Mouse (Mus musculus): ENCODE results near the gene Fndc3a. TPM values are rescaled to one million over a fixed set of nuclear protein-coding genes. Genes with fewer than 3 reads are reported as not detected.
A peak's percentile ranks its signal among the peaks of the same experiment; 100 is the strongest.

The Fndc3a gene
- polyA plus RNA-seq (2014; fragmentation: Nextera tagmentation; extraction: Ambion mirVana): 37.6 and 42.9 TPM in 2 replicates

- no peaks in the 10 kb centered on the region for H3K9me3 ChIP-seq (ENCODE audit: control insufficient read depth, low read length)
- ATAC-seq (ENCODE audit: insufficient read depth, low FRiP score, low TSS enrichment): peak; percentile 90
- DNase-seq (ENCODE audit: low spot score): peak; percentile 89
- no peaks in the 10 kb centered on the region for H3K4me1 ChIP-seq (ENCODE audit: control insufficient read depth, insufficient read depth, low read length)
- under 1% methylated on average over 51 of the region's 82 CpGs for WGBS
- H3K4me2 ChIP-seq (ENCODE audit: low read depth): peak within 1 kb of the TSS; percentile 83
- H3K4me3 ChIP-seq (ENCODE audit: low read depth, low read length): peak within 1 kb of the TSS; percentile 79
- H3K36me3 ChIP-seq (ENCODE audit: control insufficient read depth, insufficient read depth, low read length): no peaks in the 10 kb centered on the region
- no peaks in the 10 kb centered on the region for H3K27me3 ChIP-seq (ENCODE audit: control insufficient read depth, insufficient read depth, low read length)
- peak within 1 kb of the TSS; percentile 72 for H3K27ac ChIP-seq (ENCODE audit: low read depth, low read length)
- H3K9ac ChIP-seq (ENCODE audit: low read length): peak within 1 kb of the TSS; percentile 83
Measured at GRCm38 (mm10) chr14:72709710-72710340, at the start of gene Fndc3a. Gene Fndc3a, minus strand, starts transcription at chr14:72710003.

- no peaks in the 10 kb centered on the region for H3K36me3 ChIP-seq (ENCODE audit: control insufficient read depth, insufficient read depth, low read length)
- H3K4me3 ChIP-seq (ENCODE audit: low read depth, low read length): no peak overlapping the region
- 81% methylated on average over 6 of the region's 6 CpGs for WGBS
- H3K27me3 ChIP-seq (ENCODE audit: control insufficient read depth, insufficient read depth, low read length): no peaks in the 10 kb centered on the region
- H3K4me2 ChIP-seq (ENCODE audit: low read depth): no peak overlapping the region
- H3K27ac ChIP-seq (ENCODE audit: low read depth, low read length): no peak overlapping the region
- no peak for ATAC-seq (ENCODE audit: insufficient read depth, low FRiP score, low TSS enrichment)
- H3K9me3 ChIP-seq (ENCODE audit: control insufficient read depth, low read length): 0 out of 2 replicates have a peak, but pooled peaks cover 3% of the 10 kb centered on the region
- no peak overlapping the region for H3K9ac ChIP-seq (ENCODE audit: low read length)
- no peaks in the 10 kb centered on the region for H3K4me1 ChIP-seq (ENCODE audit: control insufficient read depth, insufficient read depth, low read length)
- no peak for DNase-seq (ENCODE audit: low spot score)
Measured at GRCm38 (mm10) chr14:72752893-72753292, 43.1 kb upstream of the Fndc3a start.

GRCm38 (mm10) chr14:72750426-72751182 lies 40.8 kb upstream of the Fndc3a start:
- DNase-seq (ENCODE audit: low spot score) (no peak), ATAC-seq (ENCODE audit: insufficient read depth, low FRiP score, low TSS enrichment) (no peak)
- no peaks in the 10 kb centered on the region for H3K27me3 ChIP-seq (ENCODE audit: control insufficient read depth, insufficient read depth, low read length)
- no peak overlapping the region for H3K27ac ChIP-seq (ENCODE audit: low read depth, low read length)
- no peak overlapping the region for H3K4me3 ChIP-seq (ENCODE audit: low read depth, low read length)
- WGBS: 88% methylated on average over 5 of the region's 5 CpGs
- H3K4me2 ChIP-seq (ENCODE audit: low read depth): no peak overlapping the region
- H3K9me3 ChIP-seq (ENCODE audit: control insufficient read depth, low read length): 0 out of 2 replicates have a peak, but pooled peaks cover 3% of the 10 kb centered on the region
- H3K4me1 ChIP-seq (ENCODE audit: control insufficient read depth, insufficient read depth, low read length): no peaks in the 10 kb centered on the region
- H3K36me3 ChIP-seq (ENCODE audit: control insufficient read depth, insufficient read depth, low read length): no peaks in the 10 kb centered on the region
- H3K9ac ChIP-seq (ENCODE audit: low read length): no peak overlapping the region

GRCm38 (mm10) chr14:72748331-72748730 lies 38.5 kb upstream of the Fndc3a start:
- no peak for DNase-seq (ENCODE audit: low spot score)
- H3K9me3 ChIP-seq (ENCODE audit: control insufficient read depth, low read length): 0 out of 2 replicates have a peak, but pooled peaks cover 3% of the 10 kb centered on the region

GRCm38 (mm10) chr14:72741667-72742066 lies 31.9 kb upstream of the Fndc3a start:
- ATAC-seq (ENCODE audit: insufficient read depth, low FRiP score, low TSS enrichment): no peak

More at GRCm38 (mm10) chr14:72748331-72748730, 38.5 kb upstream of the Fndc3a start:
- Histone ChIP-seq H3K4me1 (ENCODE audit: control insufficient read depth, insufficient read depth, low read length) (no peaks in the 10 kb centered on the region), H3K27ac (ENCODE audit: low read depth, low read length) (no peak overlapping the region), H3K27me3 (ENCODE audit: control insufficient read depth, insufficient read depth, low read length) (no peaks in the 10 kb centered on the region), H3K9ac (ENCODE audit: low read length) (no peak overlapping the region), H3K4me3 (ENCODE audit: low read depth, low read length) (no peak overlapping the region), H3K4me2 (ENCODE audit: low read depth) (no peak overlapping the region), H3K36me3 (ENCODE audit: control insufficient read depth, insufficient read depth, low read length) (no peaks in the 10 kb centered on the region)
- ATAC-seq (ENCODE audit: insufficient read depth, low FRiP score, low TSS enrichment): no peak
- WGBS: 98% methylated on average over 5 of the region's 5 CpGs

GRCm38 (mm10) chr14:72740336-72740735 lies 30.5 kb upstream of the Fndc3a start:
- Histone ChIP-seq H3K36me3 (ENCODE audit: control insufficient read depth, insufficient read depth, low read length) (no peaks in the 10 kb centered on the region), H3K27me3 (ENCODE audit: control insufficient read depth, insufficient read depth, low read length) (no peaks in the 10 kb centered on the region), H3K4me2 (ENCODE audit: low read depth) (no peak overlapping the region), H3K4me3 (ENCODE audit: low read depth, low read length) (no peak overlapping the region), H3K9ac (ENCODE audit: low read length) (no peak overlapping the region), H3K27ac (ENCODE audit: low read depth, low read length) (no peak overlapping the region), H3K9me3 (ENCODE audit: control insufficient read depth, low read length) (no peaks in the 10 kb centered on the region), H3K4me1 (ENCODE audit: control insufficient read depth, insufficient read depth, low read length) (no peaks in the 10 kb centered on the region)
- DNase-seq (ENCODE audit: low spot score) (no peak), ATAC-seq (ENCODE audit: insufficient read depth, low FRiP score, low TSS enrichment) (no peak)
- WGBS: 89% methylated on average over 5 of the region's 5 CpGs

More at GRCm38 (mm10) chr14:72741667-72742066, 31.9 kb upstream of the Fndc3a start:
- Histone ChIP-seq H3K4me2 (ENCODE audit: low read depth) (no peak overlapping the region), H3K27ac (ENCODE audit: low read depth, low read length) (no peak overlapping the region), H3K27me3 (ENCODE audit: control insufficient read depth, insufficient read depth, low read length) (no peaks in the 10 kb centered on the region), H3K9ac (ENCODE audit: low read length) (no peak overlapping the region), H3K36me3 (ENCODE audit: control insufficient read depth, insufficient read depth, low read length) (no peaks in the 10 kb centered on the region), H3K9me3 (ENCODE audit: control insufficient read depth, low read length) (no peaks in the 10 kb centered on the region), H3K4me1 (ENCODE audit: control insufficient read depth, insufficient read depth, low read length) (no peaks in the 10 kb centered on the region), H3K4me3 (ENCODE audit: low read depth, low read length) (no peak overlapping the region)
- no peak for DNase-seq (ENCODE audit: low spot score)
- WGBS: 89% methylated on average over 3 of the region's 3 CpGs

- DNase-seq (ENCODE audit: low spot score) (no peak), ATAC-seq (ENCODE audit: insufficient read depth, low FRiP score, low TSS enrichment) (no peak)
- H3K9ac ChIP-seq (ENCODE audit: low read length): no peak overlapping the region
- H3K4me2 ChIP-seq (ENCODE audit: low read depth): no peak overlapping the region
- no peaks in the 10 kb centered on the region for H3K27me3 ChIP-seq (ENCODE audit: control insufficient read depth, insufficient read depth, low read length)
- no peaks in the 10 kb centered on the region for H3K9me3 ChIP-seq (ENCODE audit: control insufficient read depth, low read length)
- 74% methylated on average over 8 of the region's 8 CpGs for WGBS
- no peaks in the 10 kb centered on the region for H3K4me1 ChIP-seq (ENCODE audit: control insufficient read depth, insufficient read depth, low read length)
- H3K4me3 ChIP-seq (ENCODE audit: low read depth, low read length): no peak overlapping the region
- no peaks in the 10 kb centered on the region for H3K36me3 ChIP-seq (ENCODE audit: control insufficient read depth, insufficient read depth, low read length)
- H3K27ac ChIP-seq (ENCODE audit: low read depth, low read length): no peak overlapping the region
Measured at GRCm38 (mm10) chr14:72739484-72740208, 29.8 kb upstream of the Fndc3a start.

GRCm38 (mm10) chr14:72738776-72739175 lies 29.0 kb upstream of the Fndc3a start:
- WGBS: 87% methylated on average over 4 of the region's 4 CpGs
- ATAC-seq (ENCODE audit: insufficient read depth, low FRiP score, low TSS enrichment): no peak

More at GRCm38 (mm10) chr14:72738776-72739175, 29.0 kb upstream of the Fndc3a start:
- no peak for DNase-seq (ENCODE audit: low spot score)
- Histone ChIP-seq H3K9me3 (ENCODE audit: control insufficient read depth, low read length) (no peaks in the 10 kb centered on the region), H3K9ac (ENCODE audit: low read length) (no peak overlapping the region), H3K27me3 (ENCODE audit: control insufficient read depth, insufficient read depth, low read length) (no peaks in the 10 kb centered on the region), H3K4me3 (ENCODE audit: low read depth, low read length) (no peak overlapping the region), H3K27ac (ENCODE audit: low read depth, low read length) (no peak overlapping the region), H3K36me3 (ENCODE audit: control insufficient read depth, insufficient read depth, low read length) (no peaks in the 10 kb centered on the region), H3K4me1 (ENCODE audit: control insufficient read depth, insufficient read depth, low read length) (no peaks in the 10 kb centered on the region), H3K4me2 (ENCODE audit: low read depth) (no peak overlapping the region)

Data from neural tube, embryonic 11.5 days (tissue).